Mouse (Mus musculus): ENCODE measurements at regions not wholly inside any gene's neighbourhood (a gene's known extent, or its start where the extent isn't known, plus 50 kb on each side); places are given as distances from the start of the nearest gene placed in this dataset.
A peak's percentile ranks its signal among the peaks of the same experiment; 100 is the strongest.

- no peaks in the 10 kb centered on the region for H3K4me1 ChIP-seq (replicated peaks)
- ATAC-seq = no peak
These were observed 95.4 kb upstream of the Egr2 start for GRCm38 (mm10) chr10:67439844-67440243.

GRCm38 (mm10) chr10:67441243-67441642 is 94.0 kb upstream of the Egr2 start:
- no peaks in the 10 kb centered on the region for H3K4me1 ChIP-seq (replicated peaks)
- H3K4me2 ChIP-seq (replicated peaks) = no peak overlapping the region
- peaks cover 3% of the 10 kb centered on the region; the same call in 1 of the 2 replicates for H3K9me3 ChIP-seq
- no peaks in the 10 kb centered on the region for H3K27me3 ChIP-seq
- WGBS = 75% methylated on average over 7 of the region's 7 CpGs
- no peak overlapping the region for H3K4me3 ChIP-seq (replicated peaks)
- no peak overlapping the region for H3K27ac ChIP-seq
- no peak overlapping the region for H3K9ac ChIP-seq (replicated peaks)
- H3K36me3 ChIP-seq = no peaks in the 10 kb centered on the region
- ATAC-seq = no peak

More at GRCm38 (mm10) chr10:67439844-67440243, 95.4 kb upstream of the Egr2 start:
- no peak overlapping the region for H3K9ac ChIP-seq (replicated peaks)
- no peaks in the 10 kb centered on the region for H3K27me3 ChIP-seq
- H3K4me3 ChIP-seq (replicated peaks) = no peak overlapping the region
- no peak overlapping the region for H3K27ac ChIP-seq
- H3K36me3 ChIP-seq = no peaks in the 10 kb centered on the region
- H3K4me2 ChIP-seq (replicated peaks) = no peak overlapping the region
- 91% methylated on average over 5 of the region's 5 CpGs for WGBS
- peaks cover 3% of the 10 kb centered on the region; the same call in 1 of the 2 replicates for H3K9me3 ChIP-seq

- Histone ChIP-seq H3K27ac (no peak overlapping the region), H3K4me3 (replicated peaks) (no peak overlapping the region), H3K4me1 (replicated peaks) (no peaks in the 10 kb centered on the region), H3K4me2 (replicated peaks) (no peak overlapping the region), H3K9me3 (no peaks in the 10 kb centered on the region), H3K9ac (replicated peaks) (no peak overlapping the region), H3K27me3 (no peaks in the 10 kb centered on the region), H3K36me3 (no peaks in the 10 kb centered on the region)
- WGBS = 91% methylated on average over 6 of the region's 6 CpGs
- no peak for ATAC-seq
These were observed 86.4 kb upstream of the Egr2 start for GRCm38 (mm10) chr10:67448875-67449274.

GRCm38 (mm10) chr10:67454149-67454548 is 81.1 kb upstream of the Egr2 start:
- Histone ChIP-seq H3K27me3 (no peaks in the 10 kb centered on the region), H3K4me2 (replicated peaks) (no peak overlapping the region), H3K9me3 (peaks cover 2% of the 10 kb centered on the region; the same call in 1 of the 2 replicates), H3K4me1 (replicated peaks) (0 out of 2 replicates have a peak, but pooled peaks cover 3% of the 10 kb centered on the region), H3K27ac (no peak overlapping the region), H3K9ac (replicated peaks) (no peak overlapping the region), H3K36me3 (no peaks in the 10 kb centered on the region), H3K4me3 (replicated peaks) (no peak overlapping the region)
- 10% methylated on average over 7 of the region's 7 CpGs for WGBS
- ATAC-seq = no peak

GRCm38 (mm10) chr10:67458447-67459272 is 76.6 kb upstream of the Egr2 start:
- WGBS = 32% methylated on average over 22 of the region's 22 CpGs
- Histone ChIP-seq H3K9ac (replicated peaks) (0 out of 2 replicates have a peak overlapping the region, but pooled peaks have one; percentile 28), H3K4me2 (replicated peaks) (peak overlapping the region; percentile 42), H3K36me3 (no peaks in the 10 kb centered on the region), H3K27ac (no peak overlapping the region), H3K9me3 (peaks cover 2% of the 10 kb centered on the region; the same call in 1 of the 2 replicates), H3K4me3 (replicated peaks) (no peak overlapping the region; the same call in 1 of the 2 replicates), H3K27me3 (no peaks in the 10 kb centered on the region), H3K4me1 (replicated peaks) (0 out of 2 replicates have a peak, but pooled peaks cover 3% of the 10 kb centered on the region)
- ATAC-seq = 0 out of 2 replicates have a peak, but pooled peaks have one; percentile 37

- Histone ChIP-seq H3K36me3 (no peaks in the 10 kb centered on the region), H3K9me3 (peaks cover 2% of the 10 kb centered on the region; the same call in 1 of the 2 replicates), H3K9ac (replicated peaks) (no peak overlapping the region), H3K4me2 (replicated peaks) (no peak overlapping the region), H3K4me1 (replicated peaks) (0 out of 2 replicates have a peak, but pooled peaks cover 3% of the 10 kb centered on the region), H3K27ac (no peak overlapping the region), H3K4me3 (replicated peaks) (no peak overlapping the region), H3K27me3 (no peaks in the 10 kb centered on the region)
- no peak for ATAC-seq
- WGBS = 86% methylated on average over 1 of the region's 1 CpGs
These were observed 74.0 kb upstream of the Egr2 start for GRCm38 (mm10) chr10:67461321-67461720.

- H3K9ac ChIP-seq (replicated peaks) = no peak overlapping the region
- no peak for ATAC-seq
- H3K4me1 ChIP-seq (replicated peaks) = 0 out of 2 replicates have a peak, but pooled peaks cover 3% of the 10 kb centered on the region
- H3K9me3 ChIP-seq = peaks cover 2% of the 10 kb centered on the region; the same call in 1 of the 2 replicates
- H3K4me3 ChIP-seq (replicated peaks) = no peak overlapping the region
- H3K27ac ChIP-seq = no peak overlapping the region
- WGBS = 24% methylated on average over 1 of the region's 1 CpGs
- no peaks in the 10 kb centered on the region for H3K27me3 ChIP-seq
- no peaks in the 10 kb centered on the region for H3K36me3 ChIP-seq
- no peak overlapping the region for H3K4me2 ChIP-seq (replicated peaks)
These were observed 73.4 kb upstream of the Egr2 start for GRCm38 (mm10) chr10:67461862-67462261.

GRCm38 (mm10) chr10:67468724-67469123 is 66.6 kb upstream of the Egr2 start:
- Histone ChIP-seq H3K4me3 (replicated peaks) (no peak overlapping the region), H3K9ac (replicated peaks) (no peak overlapping the region), H3K27ac (no peak overlapping the region), H3K27me3 (no peaks in the 10 kb centered on the region), H3K4me2 (replicated peaks) (peak overlapping the region; percentile 12), H3K9me3 (no peaks in the 10 kb centered on the region), H3K4me1 (replicated peaks) (peaks cover 9% of the 10 kb centered on the region), H3K36me3 (no peaks in the 10 kb centered on the region)
- no peak for ATAC-seq
- WGBS = 46% methylated on average over 8 of the region's 8 CpGs

GRCm38 (mm10) chr10:67473016-67473415 is 62.3 kb upstream of the Egr2 start:
- no peak overlapping the region for H3K4me2 ChIP-seq (replicated peaks)
- 95% methylated on average over 6 of the region's 6 CpGs for WGBS
- no peak overlapping the region for H3K27ac ChIP-seq
- peaks cover 9% of the 10 kb centered on the region for H3K4me1 ChIP-seq (replicated peaks)
- H3K9me3 ChIP-seq = no peaks in the 10 kb centered on the region
- no peak overlapping the region for H3K9ac ChIP-seq (replicated peaks)
- no peaks in the 10 kb centered on the region for H3K27me3 ChIP-seq
- ATAC-seq = no peak
- no peak overlapping the region for H3K4me3 ChIP-seq (replicated peaks)
- H3K36me3 ChIP-seq = no peaks in the 10 kb centered on the region

GRCm38 (mm10) chr10:67474336-67474735 is 60.9 kb upstream of the Egr2 start:
- no peak overlapping the region for H3K4me3 ChIP-seq (replicated peaks)
- H3K27me3 ChIP-seq = no peaks in the 10 kb centered on the region
- 94% methylated on average over 2 of the region's 2 CpGs for WGBS
- H3K9me3 ChIP-seq = no peaks in the 10 kb centered on the region
- no peak overlapping the region for H3K27ac ChIP-seq
- no peaks in the 10 kb centered on the region for H3K4me1 ChIP-seq (replicated peaks)
- H3K9ac ChIP-seq (replicated peaks) = no peak overlapping the region
- no peaks in the 10 kb centered on the region for H3K36me3 ChIP-seq
- H3K4me2 ChIP-seq (replicated peaks) = no peak overlapping the region
- ATAC-seq = no peak

- 72% methylated on average over 14 of the region's 14 CpGs for WGBS
- Histone ChIP-seq H3K9me3 (peaks cover 3% of the 10 kb centered on the region; the same call in 1 of the 2 replicates), H3K36me3 (no peaks in the 10 kb centered on the region), H3K9ac (replicated peaks) (no peak overlapping the region), H3K4me2 (replicated peaks) (no peak overlapping the region), H3K27me3 (no peaks in the 10 kb centered on the region), H3K4me3 (replicated peaks) (no peak overlapping the region), H3K27ac (no peak overlapping the region), H3K4me1 (replicated peaks) (peaks cover 3% of the 10 kb centered on the region; the same call in 1 of the 2 replicates)
- no peak for ATAC-seq
These were observed 53.0 kb upstream of the Egr2 start for GRCm38 (mm10) chr10:67482268-67482667.

- no peak overlapping the region for H3K4me2 ChIP-seq (replicated peaks)
- H3K27ac ChIP-seq = no peak overlapping the region
- no peak overlapping the region for H3K4me3 ChIP-seq (replicated peaks)
- no peaks in the 10 kb centered on the region for H3K36me3 ChIP-seq
- 84% methylated on average over 7 of the region's 7 CpGs for WGBS
- peaks cover 3% of the 10 kb centered on the region; the same call in 1 of the 2 replicates for H3K9me3 ChIP-seq
- peaks cover 3% of the 10 kb centered on the region; the same call in 1 of the 2 replicates for H3K4me1 ChIP-seq (replicated peaks)
- no peaks in the 10 kb centered on the region for H3K27me3 ChIP-seq
- no peak for ATAC-seq
- no peak overlapping the region for H3K9ac ChIP-seq (replicated peaks)
These were observed 51.9 kb upstream of the Egr2 start for GRCm38 (mm10) chr10:67483371-67483770.

Data from midbrain, embryonic 13.5 days (tissue).